Mouse (Mus musculus) midbrain, embryonic 14.5 days (tissue): ENCODE results near the gene Atcay. TPM values are rescaled to one million over a fixed set of nuclear protein-coding genes. Genes with fewer than 3 reads are reported as not detected.
"Not testable (repeated sequence)": the region's sequence is repeated elsewhere in the genome, so short reads cannot be mapped to it uniquely, and the experiment has no call there.

Experiments used
- ATAC-seq: fragments of 200-750 bp; cut with Nextera tagmentation; 2 replicates; pipeline ENCODE4 v1.8.0; 2017; ENCODE audit warnings: moderate number of reproducible peaks, moderate library complexity; ENCODE audit not compliant: low FRiP score, low TSS enrichment
- DNase-seq: peaks from one replicate; pipeline ENCODE4 v3.0.0-alpha.2; 2015
- H3K27ac ChIP-seq: fragments of 300-500 bp; sonication (generic); replicated peaks from 2 replicates; pipeline ENCODE4 v1.5.1; 2014; ENCODE audit warnings: mild to moderate bottlenecking, low read depth, low read length, moderate library complexity
- H3K27me3 ChIP-seq: fragments of 300-500 bp; sonication (generic); 2 replicates; pipeline ENCODE4 v1.6.1; 2014; ENCODE audit warnings: low read length, control low read depth, mixed read lengths; ENCODE audit not compliant: control insufficient read depth, insufficient read depth
- H3K36me3 ChIP-seq: fragments of 300-500 bp; sonication (generic); 2 replicates; pipeline ENCODE4 v1.6.1; 2014; ENCODE audit warnings: low read length, control low read depth; ENCODE audit not compliant: control insufficient read depth, insufficient read depth
- H3K4me1 ChIP-seq: fragments of 300-500 bp; sonication (generic); 2 replicates; pipeline ENCODE4 v1.6.1; 2014; ENCODE audit warnings: mild to moderate bottlenecking, antibody characterized with exemption, low read length, control low read depth; ENCODE audit not compliant: control insufficient read depth, insufficient read depth
- H3K4me2 ChIP-seq: fragments of 300-500 bp; sonication (generic); 2 replicates; pipeline ENCODE4 v1.6.1; 2014; ENCODE audit warnings: mild to moderate bottlenecking, low read length, moderate library complexity
- H3K4me3 ChIP-seq: fragments of 300-500 bp; sonication (generic); replicated peaks from 2 replicates; pipeline ENCODE4 v1.5.1; 2014; ENCODE audit warnings: low read depth, low read length
- H3K9ac ChIP-seq: fragments of 300-500 bp; sonication (generic); replicated peaks from 2 replicates; pipeline ENCODE4 v1.6.1; 2014; ENCODE audit warnings: mild to moderate bottlenecking, low read length, moderate library complexity
- H3K9me3 ChIP-seq: fragments of 300-500 bp; sonication (generic); 2 replicates; pipeline ENCODE4 v1.6.1; 2016; ENCODE audit warnings: low read length, control low read depth, mixed read lengths; ENCODE audit not compliant: control insufficient read depth
- WGBS: fragments of 180-500 bp; shearing (Covaris S2); extraction: QIAGEN DNeasy Blood & Tissue Kit; methylation state at CpG from one replicate; pipeline ENCODE4 v1.1.7; 2014; 5-methylcytosine and 5-hydroxymethylcytosine counted together
- polyA plus RNA-seq: library from polyadenylated mRNA; unstranded; fragments of >200 nt; fragmentation: Nextera tagmentation; extraction: Ambion mirVana; gene quantifications from 2 replicates; pipeline ENCODE4 v1.2.1, GENCODE M21; 2014

Atcay gene
- polyA plus RNA-seq, 1 experiment from 2014 or later, result 82.4 TPM

GRCm38 (mm10) chr10:81182336-81183333 lies 48.0 kb downstream of the Atcay start, which contains the start of gene Dapk3:
Gene Dapk3, plus strand, starts transcription at chr10:81183005.
- peak; percentile 96 for ATAC-seq
- Histone ChIP-seq H3K4me3 (peak within 1 kb of the TSS; percentile 63), H3K9me3 (no peaks in the 10 kb centered on the region), H3K27me3 (no peaks in the 10 kb centered on the region), H3K9ac (peak within 1 kb of the TSS; percentile 69), H3K36me3 (peaks cover 80% of the 10 kb centered on the region), H3K27ac (peak within 1 kb of the TSS; percentile 87), H3K4me1 (peaks cover 15% of the 10 kb centered on the region), H3K4me2 (peak within 1 kb of the TSS; percentile 64)
- DNase-seq, result peak; percentile 99
- 5% methylated on average over 53 of the region's 53 CpGs for WGBS

GRCm38 (mm10) chr10:81181860-81182259 lies 48.8 kb downstream of the Atcay start:
- not testable (repeated sequence) for H3K9me3 ChIP-seq, DNase-seq, H3K4me3 ChIP-seq, H3K9ac ChIP-seq, H3K4me2 ChIP-seq, ATAC-seq, H3K27me3 ChIP-seq
- H3K27ac ChIP-seq, result peak overlapping the region; percentile 64; the same call in 1 of the 2 replicates
- H3K36me3 ChIP-seq, result peaks cover 77% of the 10 kb centered on the region
- 82% methylated on average over 12 of the region's 12 CpGs for WGBS
- H3K4me1 ChIP-seq, result peaks cover 19% of the 10 kb centered on the region

GRCm38 (mm10) chr10:81180946-81181345 lies 49.7 kb downstream of the Atcay start:
- H3K9ac ChIP-seq, result no peak overlapping the region
- WGBS, result 93% methylated on average over 13 of the region's 13 CpGs
- ATAC-seq, result no peak
- peaks cover 19% of the 10 kb centered on the region for H3K4me1 ChIP-seq
- H3K4me2 ChIP-seq, result no peak overlapping the region
- H3K9me3 ChIP-seq, result no peaks in the 10 kb centered on the region
- no peak for DNase-seq
- H3K4me3 ChIP-seq, result no peak overlapping the region
- H3K27me3 ChIP-seq, result no peaks in the 10 kb centered on the region
- H3K36me3 ChIP-seq, result peaks cover 71% of the 10 kb centered on the region
- H3K27ac ChIP-seq, result no peak overlapping the region

- Histone ChIP-seq H3K4me2 (no peak overlapping the region), H3K4me1 (peaks cover 24% of the 10 kb centered on the region), H3K4me3 (no peak overlapping the region), H3K9me3 (no peaks in the 10 kb centered on the region), H3K9ac (no peak overlapping the region), H3K36me3 (peaks cover 59% of the 10 kb centered on the region), H3K27ac (no peak overlapping the region), H3K27me3 (no peaks in the 10 kb centered on the region)
- no peak for ATAC-seq
- 90% methylated on average over 32 of the region's 32 CpGs for WGBS
- DNase-seq, result no peak
These were observed 50.9 kb downstream of the Atcay start for GRCm38 (mm10) chr10:81179451-81180342.

GRCm38 (mm10) chr10:81178927-81179326 lies 51.7 kb downstream of the Atcay start:
- H3K4me3 ChIP-seq, result no peak overlapping the region
- ATAC-seq, result no peak

GRCm38 (mm10) chr10:81177958-81178712 lies 52.5 kb downstream of the Atcay start:
- Histone ChIP-seq H3K36me3 (peaks cover 52% of the 10 kb centered on the region), H3K27ac (no peak overlapping the region), H3K4me2 (peak overlapping the region; percentile 94), H3K9ac (peak overlapping the region; percentile 96), H3K9me3 (no peaks in the 10 kb centered on the region), H3K4me1 (peaks cover 30% of the 10 kb centered on the region), H3K27me3 (no peaks in the 10 kb centered on the region), H3K4me3 (peak overlapping the region; percentile 95)
- no peak for ATAC-seq
- WGBS, result 74% methylated on average over 14 of the region's 14 CpGs
- DNase-seq, result no peak

More at GRCm38 (mm10) chr10:81178927-81179326, 51.7 kb downstream of the Atcay start:
- H3K36me3 ChIP-seq, result peaks cover 52% of the 10 kb centered on the region
- H3K4me1 ChIP-seq, result peaks cover 29% of the 10 kb centered on the region
- no peak overlapping the region for H3K27ac ChIP-seq
- H3K9ac ChIP-seq, result no peak overlapping the region
- H3K9me3 ChIP-seq, result no peaks in the 10 kb centered on the region
- H3K4me2 ChIP-seq, result no peak overlapping the region
- no peaks in the 10 kb centered on the region for H3K27me3 ChIP-seq
- no peak for DNase-seq
- WGBS, result 96% methylated on average over 11 of the region's 11 CpGs

- ATAC-seq, result no peak
- Histone ChIP-seq H3K27ac (peak overlapping the region; percentile 98; the same call in 1 of the 2 replicates), H3K9ac (peak overlapping the region; percentile 96), H3K36me3 (peaks cover 52% of the 10 kb centered on the region), H3K4me2 (peak overlapping the region; percentile 94), H3K4me3 (peak overlapping the region; percentile 95), H3K27me3 (no peaks in the 10 kb centered on the region), H3K4me1 (peaks cover 30% of the 10 kb centered on the region), H3K9me3 (no peaks in the 10 kb centered on the region)
- 14% methylated on average over 16 of the region's 16 CpGs for WGBS
- DNase-seq, result no peak
These were observed 53.1 kb downstream of the Atcay start for GRCm38 (mm10) chr10:81177491-81177925.
